Mouse (Mus musculus): ENCODE results near the gene Zfp775. TPM values are rescaled to one million over a fixed set of nuclear protein-coding genes. Genes with fewer than 3 reads are reported as not detected.

Zfp775 gene
- polyA plus RNA-seq (2015; fragmentation: Illumina TruSeq; extraction: RNeasy Lipid Tissue Mini Kit (QIAGEN cat#74804); ENCODE audit: low read depth, low replicate concordance) = 5.2 TPM

DNA sequence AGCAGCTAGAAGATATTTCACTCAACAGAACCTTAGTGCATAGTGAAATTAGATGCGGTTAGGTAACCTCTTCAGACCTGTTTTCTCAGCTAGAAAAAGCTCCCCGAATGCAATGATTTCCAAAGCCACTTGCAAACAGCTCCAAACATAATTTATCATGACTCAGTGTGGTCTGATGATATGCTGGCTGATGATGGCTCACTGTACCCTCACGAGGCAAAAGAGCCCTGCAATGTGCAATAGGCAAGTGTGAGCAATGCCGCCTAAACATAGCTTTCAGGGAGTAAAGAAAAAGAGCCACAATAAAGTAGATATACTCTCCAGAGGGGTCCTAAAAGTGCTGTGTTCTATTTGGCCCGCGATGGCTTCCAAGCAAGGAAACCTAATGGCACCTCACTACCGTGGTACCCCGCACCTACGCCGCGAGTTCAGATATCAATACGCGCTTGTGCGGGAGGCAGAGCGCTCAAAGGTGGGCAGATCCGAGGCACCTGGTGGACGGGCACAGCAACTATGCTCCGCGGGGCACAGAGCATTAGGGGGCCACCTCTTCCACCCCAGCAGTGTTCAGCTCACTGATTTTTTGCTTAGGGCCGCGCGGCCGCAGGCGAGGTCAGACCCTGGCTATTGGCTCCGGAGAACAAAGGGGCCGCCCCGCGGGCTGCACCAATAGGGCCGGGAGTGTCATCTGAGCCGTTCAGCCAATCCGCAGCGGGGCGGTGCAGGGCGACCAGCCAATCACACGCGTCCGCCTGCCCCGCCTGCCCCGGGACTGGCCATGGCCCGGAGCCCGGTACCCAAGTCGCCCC lies at the start of gene Zfp775:
Gene Zfp775, plus strand, starts transcription at position 793 of the 809 bp plus-strand sequence.

GRCm38 (mm10) chr6:48554280-48555103 lies 47.4 kb upstream of the Zfp775 start, which contains the start of gene Lrrc61:
TSS of gene Lrrc61 (plus strand) at chr6:48554796.

GRCm38 (mm10) chr6:48572572-48573061 lies 29.2 kb upstream of the Zfp775 start, which contains the start of gene Rarres2:
TSS of gene Rarres2 (minus strand) at chr6:48572789.

GRCm38 (mm10) chr6:48589194-48589750 lies 12.6 kb upstream of the Zfp775 start, which contains the start of gene Gm45021:
TSS of gene Gm45021 (plus strand) at chr6:48589610.

GRCm38 (mm10) chr6:48593158-48594042 lies 8.5 kb upstream of the Zfp775 start, which contains the start of the genes Repin1 and Gm44965:
TSS of gene Repin1 (plus strand) at chr6:48593883.
TSS of gene Gm44965 (plus strand) at chr6:48593941.

DNA sequence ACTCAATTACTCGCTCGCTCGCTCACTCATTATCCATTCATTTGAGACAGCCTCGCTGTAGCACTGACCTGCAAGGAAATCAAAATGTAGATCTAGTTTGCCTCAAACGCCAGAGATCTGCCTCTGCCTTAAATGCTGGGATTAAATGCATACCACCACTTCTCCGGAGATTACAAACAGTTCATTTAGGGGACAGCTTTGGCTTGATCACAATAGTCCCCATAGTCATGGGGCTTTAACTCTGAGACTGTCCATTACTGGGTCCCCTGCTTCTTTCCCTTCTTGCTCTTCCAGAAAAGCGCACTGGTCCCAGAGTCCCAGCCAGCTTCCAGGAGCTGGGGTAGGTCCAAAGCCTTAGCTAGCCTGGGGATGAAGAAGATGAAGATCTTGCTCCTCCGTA lies 24.6 kb downstream of the Zfp775 start, which contains the start of gene AI854703:
Gene AI854703, plus strand, starts transcription at position 301 of the 400 bp plus-strand sequence.

DNA sequence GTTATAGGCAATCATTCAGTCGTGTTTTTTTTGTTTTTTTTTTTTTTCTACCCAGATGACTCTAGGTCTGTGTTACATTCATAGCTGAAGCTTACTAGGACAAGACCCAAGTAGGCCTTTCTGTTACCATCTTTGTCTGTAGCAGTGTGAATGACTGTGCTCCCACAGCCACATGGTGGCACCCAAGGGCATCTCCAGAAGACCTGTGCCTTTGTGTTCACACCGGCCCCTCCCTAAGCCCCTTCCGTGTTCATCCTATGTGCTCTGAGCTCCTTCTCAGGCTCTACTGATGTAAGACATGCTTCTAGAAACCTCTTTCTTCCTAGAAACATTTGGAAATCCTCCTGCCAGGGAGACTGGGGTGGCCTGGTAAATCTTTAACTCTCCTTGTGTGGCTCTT lies 45.1 kb downstream of the Zfp775 start, which contains the start of gene Gimap8:
Gene Gimap8, plus strand, starts transcription at position 240 of the 400 bp plus-strand sequence.

Other genes with a start within 250 kb of the Zfp775 start
- 24.2 TPM for gene Krba1, start 206.5 kb upstream of the Zfp775 start, polyA plus RNA-seq (2015; fragmentation: Illumina TruSeq; extraction: RNeasy Lipid Tissue Mini Kit (QIAGEN cat#74804); ENCODE audit: low read depth, low replicate concordance)
- 26.2 TPM for gene Zfp467, start 156.2 kb upstream of the Zfp775 start, polyA plus RNA-seq (2015; fragmentation: Illumina TruSeq; extraction: RNeasy Lipid Tissue Mini Kit (QIAGEN cat#74804); ENCODE audit: low read depth, low replicate concordance)
- gene Sspo, start 153.8 kb upstream of the Zfp775 start, polyA plus RNA-seq (2015; fragmentation: Illumina TruSeq; extraction: RNeasy Lipid Tissue Mini Kit (QIAGEN cat#74804); ENCODE audit: low read depth, low replicate concordance) = 2.0 TPM
- gene Atp6v0e2, start 64.4 kb upstream of the Zfp775 start, polyA plus RNA-seq (2015; fragmentation: Illumina TruSeq; extraction: RNeasy Lipid Tissue Mini Kit (QIAGEN cat#74804); ENCODE audit: low read depth, low replicate concordance) = 496 TPM
- 29.1 TPM for gene Lrrc61, start 47.3 kb upstream of the Zfp775 start, polyA plus RNA-seq (2015; fragmentation: Illumina TruSeq; extraction: RNeasy Lipid Tissue Mini Kit (QIAGEN cat#74804); ENCODE audit: low read depth, low replicate concordance)
- 35.5 TPM for gene Rarres2, start 29.3 kb upstream of the Zfp775 start, polyA plus RNA-seq (2015; fragmentation: Illumina TruSeq; extraction: RNeasy Lipid Tissue Mini Kit (QIAGEN cat#74804); ENCODE audit: low read depth, low replicate concordance)
- gene Gm45021, start 12.5 kb upstream of the Zfp775 start, polyA plus RNA-seq (2015; fragmentation: Illumina TruSeq; extraction: RNeasy Lipid Tissue Mini Kit (QIAGEN cat#74804); ENCODE audit: low read depth, low replicate concordance) = not detected
- gene Repin1, start 8.2 kb upstream of the Zfp775 start, polyA plus RNA-seq (2015; fragmentation: Illumina TruSeq; extraction: RNeasy Lipid Tissue Mini Kit (QIAGEN cat#74804); ENCODE audit: low read depth, low replicate concordance) = 33.0 TPM
- gene Gm44965, start 8.1 kb upstream of the Zfp775 start, polyA plus RNA-seq (2015; fragmentation: Illumina TruSeq; extraction: RNeasy Lipid Tissue Mini Kit (QIAGEN cat#74804); ENCODE audit: low read depth, low replicate concordance) = not detected
- 20.7 TPM for gene AI854703, start 24.7 kb downstream of the Zfp775 start, polyA plus RNA-seq (2015; fragmentation: Illumina TruSeq; extraction: RNeasy Lipid Tissue Mini Kit (QIAGEN cat#74804); ENCODE audit: low read depth, low replicate concordance)
- 1.4 TPM for gene Gimap8, start 45.2 kb downstream of the Zfp775 start, polyA plus RNA-seq (2015; fragmentation: Illumina TruSeq; extraction: RNeasy Lipid Tissue Mini Kit (QIAGEN cat#74804); ENCODE audit: low read depth, low replicate concordance)
- 1.00 TPM for gene Gimap9, start 74.1 kb downstream of the Zfp775 start, polyA plus RNA-seq (2015; fragmentation: Illumina TruSeq; extraction: RNeasy Lipid Tissue Mini Kit (QIAGEN cat#74804); ENCODE audit: low read depth, low replicate concordance)
- gene Gimap4, start 82.5 kb downstream of the Zfp775 start, polyA plus RNA-seq (2015; fragmentation: Illumina TruSeq; extraction: RNeasy Lipid Tissue Mini Kit (QIAGEN cat#74804); ENCODE audit: low read depth, low replicate concordance) = 0.89 TPM
- 6.6 TPM for gene Gimap6, start 106.2 kb downstream of the Zfp775 start, polyA plus RNA-seq (2015; fragmentation: Illumina TruSeq; extraction: RNeasy Lipid Tissue Mini Kit (QIAGEN cat#74804); ENCODE audit: low read depth, low replicate concordance)
- gene Gm28053, start 116.5 kb downstream of the Zfp775 start, polyA plus RNA-seq (2015; fragmentation: Illumina TruSeq; extraction: RNeasy Lipid Tissue Mini Kit (QIAGEN cat#74804); ENCODE audit: low read depth, low replicate concordance) = not detected
- not detected for gene Gimap7, start 116.6 kb downstream of the Zfp775 start, polyA plus RNA-seq (2015; fragmentation: Illumina TruSeq; extraction: RNeasy Lipid Tissue Mini Kit (QIAGEN cat#74804); ENCODE audit: low read depth, low replicate concordance)
- gene Gimap1, start 137.0 kb downstream of the Zfp775 start, polyA plus RNA-seq (2015; fragmentation: Illumina TruSeq; extraction: RNeasy Lipid Tissue Mini Kit (QIAGEN cat#74804); ENCODE audit: low read depth, low replicate concordance) = 1.9 TPM
- gene Gimap5, start 144.1 kb downstream of the Zfp775 start, polyA plus RNA-seq (2015; fragmentation: Illumina TruSeq; extraction: RNeasy Lipid Tissue Mini Kit (QIAGEN cat#74804); ENCODE audit: low read depth, low replicate concordance) = 0.22 TPM
- gene Gimap3, start 168.8 kb downstream of the Zfp775 start, polyA plus RNA-seq (2015; fragmentation: Illumina TruSeq; extraction: RNeasy Lipid Tissue Mini Kit (QIAGEN cat#74804); ENCODE audit: low read depth, low replicate concordance) = 0.30 TPM
- gene Tmem176a, start 238.9 kb downstream of the Zfp775 start, polyA plus RNA-seq (2015; fragmentation: Illumina TruSeq; extraction: RNeasy Lipid Tissue Mini Kit (QIAGEN cat#74804); ENCODE audit: low read depth, low replicate concordance) = 36.8 TPM
- 55.4 TPM for gene Tmem176b, start 239.4 kb downstream of the Zfp775 start, polyA plus RNA-seq (2015; fragmentation: Illumina TruSeq; extraction: RNeasy Lipid Tissue Mini Kit (QIAGEN cat#74804); ENCODE audit: low read depth, low replicate concordance)